Mouse (Mus musculus) olfactory bulb, adult 2 months (tissue): ENCODE measurements around the gene Trim50.

Source experiments
- CTCF ChIP-seq: fragments of 200-500 bp; IDR thresholded peaks from 2 replicates; pipeline ENCODE4 v1.5.1; 2012; ENCODE audit warnings: low read depth, mild to moderate bottlenecking, low read length, moderate library complexity; ENCODE audit not compliant: insufficient read depth
- POLR2A ChIP-seq: fragments of 200-500 bp; IDR thresholded peaks from 2 replicates; pipeline ENCODE4 v1.6.1; 2012; ENCODE audit warnings: mild to moderate bottlenecking, low read depth, low read length, moderate library complexity; ENCODE audit not compliant: insufficient read depth

GRCm38 (mm10) chr5:135369787-135370654, 16.9 kb downstream of the Trim50 start, which contains the start of gene Nsun5:
- TF ChIP-seq CTCF (no peak), POLR2A (peak; percentile 79)
